Mouse (Mus musculus) layer of hippocampus, adult 11-12 months (tissue): ENCODE measurements around the gene Heatr5a.

Experiments used
- DNase-seq: peaks from one replicate; pipeline ENCODE4 v3.0.0; 2022; ENCODE audit warnings: low spot score

Heatr5a gene

GRCm38 (mm10) chr12:51970352-51971069 is 610 bp downstream of the Heatr5a start:
- DNase-seq: no peak

GRCm38 (mm10) chr12:51969876-51970275 is 1.2 kb downstream of the Heatr5a start:
- no peak for DNase-seq

- DNase-seq: no peak
Observed at GRCm38 (mm10) chr12:51969092-51969491, 2.0 kb downstream of the Heatr5a start.

- DNase-seq: no peak
Observed at GRCm38 (mm10) chr12:51967915-51968595, 3.1 kb downstream of the Heatr5a start.

- DNase-seq: no peak
Observed at GRCm38 (mm10) chr12:51957626-51958025, 13.5 kb downstream of the Heatr5a start.

- no peak for DNase-seq
Observed at GRCm38 (mm10) chr12:51952309-51952708, 18.8 kb downstream of the Heatr5a start.

GRCm38 (mm10) chr12:51947498-51947945 is 23.6 kb downstream of the Heatr5a start:
- DNase-seq: no peak

- no peak for DNase-seq
Observed at GRCm38 (mm10) chr12:51945331-51945730, 25.8 kb downstream of the Heatr5a start.

- DNase-seq: no peak
Observed at GRCm38 (mm10) chr12:51939848-51940247, 31.3 kb downstream of the Heatr5a start.

GRCm38 (mm10) chr12:51937938-51938337 is 33.2 kb downstream of the Heatr5a start:
- no peak for DNase-seq

GRCm38 (mm10) chr12:51929630-51930029 is 41.5 kb downstream of the Heatr5a start:
- no peak for DNase-seq

GRCm38 (mm10) chr12:51917191-51917590 is 53.9 kb downstream of the Heatr5a start:
- DNase-seq: no peak

- no peak for DNase-seq
Observed at GRCm38 (mm10) chr12:51914903-51915670, 56.0 kb downstream of the Heatr5a start.

GRCm38 (mm10) chr12:51909202-51909601 is 61.9 kb downstream of the Heatr5a start:
- DNase-seq: no peak

- DNase-seq: no peak
Observed at GRCm38 (mm10) chr12:51907543-51907942, 63.6 kb downstream of the Heatr5a start.

GRCm38 (mm10) chr12:51900551-51900950 is 70.6 kb downstream of the Heatr5a start:
- DNase-seq: peak; percentile 53

GRCm38 (mm10) chr12:51896901-51897300 is 74.2 kb downstream of the Heatr5a start:
- no peak for DNase-seq

- no peak for DNase-seq
Observed at GRCm38 (mm10) chr12:51888609-51889008, 82.5 kb downstream of the Heatr5a start.

GRCm38 (mm10) chr12:51887301-51888290 is 83.5 kb downstream of the Heatr5a start:
- no peak for DNase-seq

- no peak for DNase-seq
Observed at GRCm38 (mm10) chr12:51886369-51886768, 84.8 kb downstream of the Heatr5a start.

- DNase-seq: no peak
Observed at GRCm38 (mm10) chr12:51884801-51885200, 86.3 kb downstream of the Heatr5a start.
